Mouse (Mus musculus) adrenal gland (tissue): ENCODE measurements around the gene Efemp2.

Experiments used
- intact Hi-C: fragments of 180-260 bp; cut with DNase I; formaldehyde crosslinking; loops from one replicate; pipeline ENCODE4 v1.15.1; 2025
- long read RNA-seq, 2 experiments: library from polyadenylated mRNA; unstranded; transcript quantifications; one replicate each; pipeline ENCODE4 v2.0.0; 2020; ENCODE audit warnings: borderline replicate concordance in 1 of 2; ENCODE audit not compliant: insufficient replicate concordance in 1 of 2

The Efemp2 gene
- long read RNA-seq, experiment 1, transcript Efemp2-204 (11 exons, 1,557 nt): major isoform, 27 of 71 reads
- long read RNA-seq, experiment 1, transcript Efemp2-201 (10 exons, 1,781 nt): minor isoform, 23 of 71 reads
- long read RNA-seq, experiment 1, partial matches to known transcripts: 6 of 71 reads
- long read RNA-seq, experiment 1, other reads (novel, unspliced or antisense): 11 of 71 reads
- long read RNA-seq, experiment 2, transcript Efemp2-201 (10 exons, 1,781 nt): minor isoform, 38 of 121 reads
- long read RNA-seq, experiment 2, transcript Efemp2-204 (11 exons, 1,557 nt): major isoform, 52 of 121 reads
- long read RNA-seq, experiment 2, transcript Efemp2-215 (11 exons, 2,215 nt): minor isoform, 5 of 121 reads
- long read RNA-seq, experiment 2, partial matches to known transcripts: 11 of 121 reads
- long read RNA-seq, experiment 2, other reads (novel, unspliced or antisense): 15 of 121 reads

- intact Hi-C loops: no loop called here
Measured at GRCm38 (mm10) chr19:5473720-5474119, at the start of gene Efemp2. Gene Efemp2, plus strand, starts transcription at chr19:5473954.

- intact Hi-C loops: no loop called here
Measured at GRCm38 (mm10) chr19:5424092-5424781, 49.5 kb upstream of the Efemp2 start.

GRCm38 (mm10) chr19:5424782-5425741, 48.7 kb upstream of the Efemp2 start, which contains the start of the genes Drap1 and AI837181:
Gene Drap1, minus strand, starts transcription at chr19:5424979.
Gene AI837181, plus strand, starts transcription at chr19:5425144.
- intact Hi-C loops: loop anchor here (5.0 kb wide), 1 partner anchor 38 kb away; the partner anchor contains the start of gene Sart1

DNA sequence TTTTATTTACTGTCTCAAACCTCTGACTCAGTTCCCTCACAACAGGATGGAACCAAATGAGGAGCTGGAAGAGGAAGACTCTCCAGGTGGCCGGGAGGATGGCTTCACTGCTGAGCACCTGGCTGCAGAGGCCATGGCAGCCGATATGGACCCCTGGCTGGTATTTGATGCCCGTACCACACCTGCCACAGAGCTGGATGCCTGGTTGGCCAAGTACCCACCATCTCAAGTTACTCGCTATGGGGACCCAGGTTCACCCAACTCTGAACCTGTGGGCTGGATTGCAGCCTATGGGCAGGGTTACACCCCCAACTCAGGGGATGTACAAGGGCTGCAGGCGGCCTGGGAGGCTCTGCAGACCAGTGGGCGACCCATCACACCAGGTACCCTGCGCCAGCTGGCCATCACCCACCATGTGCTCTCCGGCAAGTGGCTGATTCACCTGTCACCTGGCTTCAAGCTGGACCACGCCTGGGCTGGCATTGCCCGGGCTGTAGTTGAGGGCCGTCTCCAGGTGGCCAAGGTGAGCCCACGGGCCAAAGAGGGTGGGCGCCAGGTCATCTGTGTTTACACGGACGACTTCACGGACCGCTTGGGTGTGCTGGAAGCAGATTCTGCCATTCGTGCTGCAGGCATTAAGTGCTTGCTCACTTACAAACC, 47.7 kb upstream of the Efemp2 start:
- intact Hi-C loops: loop anchor here (5.0 kb wide), 1 partner anchor 39 kb away; the partner anchor contains the start of gene Sart1

DNA sequence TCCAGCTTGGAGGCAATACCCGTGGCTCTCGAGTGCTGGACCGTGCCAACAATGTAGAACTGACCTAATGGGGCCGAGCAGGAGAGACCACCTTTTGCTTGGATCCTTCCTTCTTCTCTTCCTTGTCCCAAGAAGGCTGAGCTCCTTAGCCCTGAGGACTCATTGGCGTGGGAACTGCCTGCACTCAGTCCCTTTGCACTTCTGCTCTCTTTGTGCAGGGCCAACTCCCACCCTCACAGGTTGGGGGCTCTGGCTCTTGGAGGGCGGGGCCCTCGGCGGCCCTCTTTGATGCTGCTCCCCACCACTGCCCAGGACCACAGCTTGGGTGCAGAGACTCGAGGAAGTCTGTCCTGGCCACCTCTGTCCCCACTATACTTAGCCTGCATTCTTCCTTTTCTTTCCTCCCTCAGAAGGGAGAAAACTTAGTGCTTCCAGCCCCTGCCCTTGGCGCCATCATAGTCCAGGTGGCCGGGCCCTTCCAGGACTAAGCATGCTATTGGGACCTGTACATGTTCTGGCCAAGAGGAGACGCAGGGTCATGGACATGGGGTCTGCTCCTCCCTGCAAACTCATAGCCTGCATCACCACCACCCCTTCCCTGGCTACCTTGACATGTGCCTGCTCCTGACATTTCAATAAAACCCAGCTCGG, 47.0 kb upstream of the Efemp2 start:
- intact Hi-C loops: loop anchor here (5.0 kb wide), 1 partner anchor 39 kb away; the partner anchor contains the start of gene Sart1

DNA sequence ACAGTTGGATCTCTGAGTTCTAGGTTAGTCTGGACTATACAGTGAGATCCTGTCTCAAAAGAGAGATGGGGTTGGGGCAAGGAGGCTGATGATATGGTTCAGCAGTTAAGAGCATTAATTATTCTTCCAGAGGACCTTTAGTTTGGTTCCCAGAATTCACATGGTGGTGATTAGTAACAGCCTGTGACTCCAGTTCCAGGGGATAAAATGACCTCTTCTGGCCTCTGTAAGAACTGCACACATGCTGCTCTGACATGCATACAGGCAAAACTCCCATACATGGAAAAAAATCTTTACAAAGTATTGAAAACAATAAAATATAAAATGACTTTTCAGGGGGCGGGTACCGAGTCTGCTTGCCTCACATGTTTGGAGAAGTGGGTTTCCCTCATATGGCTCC, 45.7 kb upstream of the Efemp2 start:
- intact Hi-C loops: loop anchor here (5.0 kb wide), 1 partner anchor 41 kb away; the partner anchor contains the start of gene Sart1

- intact Hi-C loops: loop anchor here (5.0 kb wide), 1 partner anchor 42 kb away; the partner anchor contains the start of gene Sart1
Measured at GRCm38 (mm10) chr19:5429219-5429618, 44.5 kb upstream of the Efemp2 start.

DNA sequence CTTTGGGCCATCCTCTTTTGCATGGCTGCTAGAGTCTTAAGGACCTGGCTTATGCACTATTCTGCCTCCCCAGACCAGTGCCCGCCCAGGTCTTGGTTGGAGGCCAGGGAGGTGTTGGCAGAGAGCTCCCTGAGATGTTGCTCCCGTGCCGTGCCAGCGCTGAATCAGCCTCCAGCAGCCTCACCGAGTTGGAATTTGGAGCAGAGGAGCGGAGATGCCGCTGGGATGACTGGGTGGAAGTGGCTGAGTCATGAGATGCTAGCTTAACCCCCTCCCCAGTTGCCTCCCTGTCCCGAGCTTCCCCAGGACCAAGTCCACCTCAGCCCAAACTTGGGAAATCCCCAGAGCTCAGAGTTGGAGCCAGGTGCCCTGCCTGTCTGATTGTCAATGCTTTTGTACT, 43.9 kb upstream of the Efemp2 start:
- intact Hi-C loops: loop anchor here (5.0 kb wide), 2 partner anchors 43 to 57 kb away; partner anchors contain the start of genes Mus81 and Sart1

GRCm38 (mm10) chr19:5430408-5430807, 43.3 kb upstream of the Efemp2 start:
- intact Hi-C loops: loop anchor here (5.0 kb wide), 1 partner anchor 57 kb away; the partner anchor contains the start of gene Mus81

DNA sequence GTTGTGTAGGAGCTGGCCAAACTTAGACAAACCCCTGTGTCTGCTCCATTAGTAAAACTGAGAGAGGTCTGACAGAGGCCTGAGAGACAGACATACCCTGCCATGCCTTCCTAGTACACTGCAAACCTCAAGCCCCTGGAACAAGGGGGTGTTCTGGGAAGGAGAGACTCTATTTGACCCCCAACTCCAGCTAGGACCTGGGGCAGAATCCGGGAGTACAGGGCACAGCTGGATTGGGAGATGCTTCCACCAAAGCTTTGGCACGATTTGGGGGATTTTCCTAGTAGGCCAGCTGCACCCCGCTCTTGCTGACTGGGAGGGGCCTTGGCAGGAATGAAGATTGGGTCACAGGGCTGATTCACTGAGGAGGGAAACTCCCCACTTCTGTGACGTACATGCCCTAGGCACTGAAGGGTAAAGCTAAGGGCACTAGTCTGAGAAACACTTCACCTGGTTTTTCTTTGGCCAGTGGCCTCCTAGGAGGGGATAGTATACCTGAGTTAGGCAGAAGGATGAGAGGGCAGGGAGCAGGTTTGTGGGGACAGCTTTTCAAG, 41.8 kb upstream of the Efemp2 start:
- intact Hi-C loops: loop anchor here (5.0 kb wide), 1 partner anchor 55 kb away; the partner anchor contains the start of gene Mus81

GRCm38 (mm10) chr19:5432992-5433852, 40.5 kb upstream of the Efemp2 start:
- intact Hi-C loops: loop anchor here (5.0 kb wide), 1 partner anchor 54 kb away; the partner anchor contains the start of gene Mus81

DNA sequence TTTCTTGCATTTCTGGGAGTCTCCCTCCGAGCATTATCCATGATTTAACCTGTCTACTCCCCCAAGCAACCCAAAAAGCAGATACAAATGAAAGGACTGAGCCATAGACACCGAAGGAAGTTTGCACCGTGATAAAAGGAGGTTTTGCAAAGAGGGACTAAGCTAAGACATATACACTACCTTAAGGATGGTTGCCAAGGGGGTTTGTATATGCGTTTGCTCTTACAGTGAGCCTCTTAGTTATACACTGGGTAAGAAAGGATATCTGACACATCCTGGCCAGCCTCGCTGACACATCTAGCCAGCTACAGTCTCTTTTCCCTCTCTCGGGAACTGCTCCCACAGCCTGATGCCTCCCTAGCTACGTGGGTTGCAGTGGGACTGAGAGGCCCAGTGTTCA, 39.8 kb upstream of the Efemp2 start:
- intact Hi-C loops: loop anchor here (5.0 kb wide), 1 partner anchor 53 kb away; the partner anchor contains the start of gene Mus81

DNA sequence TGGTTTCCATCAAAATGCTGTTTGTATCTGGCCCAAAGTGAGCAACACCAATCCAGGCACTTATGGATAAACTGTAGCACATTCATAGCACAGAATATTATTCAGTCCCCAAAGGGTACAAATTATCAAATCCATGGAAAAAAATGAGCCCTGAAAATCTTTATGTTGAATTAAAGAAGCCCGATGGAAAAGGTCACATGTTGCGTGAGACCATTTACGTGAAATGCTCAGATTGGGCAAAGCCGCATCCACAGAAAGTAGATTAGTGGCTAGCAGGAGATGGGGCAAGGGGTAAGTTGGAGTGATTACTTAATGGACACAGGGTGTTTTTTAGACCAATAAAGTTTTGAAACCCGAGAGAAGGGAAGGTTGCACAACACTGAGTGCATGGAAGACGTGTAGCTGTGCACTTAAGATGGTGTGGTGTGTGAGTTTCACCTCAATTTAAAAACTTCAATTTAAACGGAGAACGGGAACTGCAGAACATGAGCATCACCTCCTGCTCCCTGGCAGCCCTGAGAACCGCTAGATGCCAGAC, 29.3 kb upstream of the Efemp2 start:
- intact Hi-C loops: no loop called here

GRCm38 (mm10) chr19:5444954-5445353, 28.8 kb upstream of the Efemp2 start:
- intact Hi-C loops: no loop called here

- intact Hi-C loops: no loop called here
Measured at GRCm38 (mm10) chr19:5445747-5446146, 28.0 kb upstream of the Efemp2 start.

- intact Hi-C loops: no loop called here
Measured at GRCm38 (mm10) chr19:5447515-5448353, 26.0 kb upstream of the Efemp2 start, which contains the start of gene Fosl1. Gene Fosl1, plus strand, starts transcription at chr19:5447547.
